Mouse (Mus musculus) myocyte (in vitro differentiated cells): Measurements from ENCODE around the gene A530084C06Rik. TPM values are rescaled to one million over a fixed set of nuclear protein-coding genes. Genes with fewer than 3 reads are reported as not detected.

Source experiments
- H3K27me3 ChIP-seq: one replicate; pipeline ENCODE4 v1.6.1; 2011; ENCODE audit not compliant: control insufficient read depth, insufficient read depth, insufficient read length
- H3K36me3 ChIP-seq: one replicate; pipeline ENCODE4 v1.6.1; 2011; ENCODE audit not compliant: control insufficient read depth, insufficient read depth
- H3K4me2 ChIP-seq: one replicate; pipeline ENCODE4 v1.6.1; 2011; ENCODE audit warnings: low read depth, control low read depth
- H3K4me3 ChIP-seq: one replicate; pipeline ENCODE4 v1.5.1; 2011; ENCODE audit warnings: mild to moderate bottlenecking, control low read depth, moderate library complexity
- H3K79me2 ChIP-seq: one replicate; pipeline ENCODE4 v1.6.1; 2011; ENCODE audit not compliant: control insufficient read depth, insufficient read depth
- H3ac ChIP-seq: one replicate; pipeline ENCODE4 v1.6.1; 2011; ENCODE audit not compliant: control insufficient read depth, insufficient read length
- CEBPB ChIP-seq: IDR thresholded peaks from 2 replicates; pipeline ENCODE4 v1.6.1; 2011; ENCODE audit warnings: mild to moderate bottlenecking, moderate library complexity; ENCODE audit not compliant: poor library complexity, insufficient read depth, severe bottlenecking
- E2F4 ChIP-seq: IDR thresholded peaks from one replicate; pipeline ENCODE4 v1.6.1; 2011; ENCODE audit warnings: mild to moderate bottlenecking, control low read depth, moderate library complexity; ENCODE audit not compliant: insufficient read depth
- MAX ChIP-seq: IDR thresholded peaks from one replicate; pipeline ENCODE4 v1.6.1; 2011; ENCODE audit warnings: low read depth, mild to moderate bottlenecking, control low read depth
- MYOD1 ChIP-seq, 3 experiments: IDR thresholded peaks; one replicate each; pipeline ENCODE4 v1.6.1; 2011; ENCODE audit warnings: control low read depth in 2 of 3, low read depth in 2 of 3, mild to moderate bottlenecking in 2 of 3, moderate library complexity in 1 of 3; ENCODE audit not compliant: insufficient read length in 2 of 3, control insufficient read depth in 1 of 3
- MYOG ChIP-seq, 3 experiments: IDR thresholded peaks; one replicate each; pipeline ENCODE4 v1.6.1; 2011; ENCODE audit warnings: control low read depth in 2 of 3, low read depth in 2 of 3, mild to moderate bottlenecking in 2 of 3; ENCODE audit not compliant: insufficient read length in 2 of 3, control insufficient read depth in 1 of 3, insufficient read depth in 1 of 3
- POLR2A ChIP-seq: IDR thresholded peaks from one replicate; pipeline ENCODE4 v1.6.1; 2011; ENCODE audit warnings: low read depth, mild to moderate bottlenecking, control low read depth, moderate library complexity; ENCODE audit not compliant: insufficient read length
- POLR2AphosphoS2 ChIP-seq: IDR thresholded peaks from one replicate; pipeline ENCODE4 v1.6.1; 2011; ENCODE audit warnings: low read depth, control low read depth; ENCODE audit not compliant: insufficient read length
- REST ChIP-seq: IDR thresholded peaks from one replicate; pipeline ENCODE4 v1.6.1; 2011; ENCODE audit warnings: mild to moderate bottlenecking, control low read depth, moderate library complexity; ENCODE audit not compliant: insufficient read depth, insufficient read length
- SRF ChIP-seq: IDR thresholded peaks from one replicate; pipeline ENCODE4 v1.6.1; 2011; ENCODE audit warnings: low read depth; ENCODE audit not compliant: control insufficient read depth, insufficient read length
- TCF12 ChIP-seq: IDR thresholded peaks from one replicate; pipeline ENCODE4 v1.6.1; 2011; ENCODE audit warnings: mild to moderate bottlenecking, control low read depth; ENCODE audit not compliant: poor library complexity, insufficient read depth, severe bottlenecking
- TCF3 ChIP-seq: IDR thresholded peaks from one replicate; pipeline ENCODE4 v1.6.1; 2011; ENCODE audit warnings: low read depth, control low read depth; ENCODE audit not compliant: insufficient read length
- USF1 ChIP-seq: IDR thresholded peaks from one replicate; pipeline ENCODE4 v1.6.1; 2011; ENCODE audit warnings: low read depth, mild to moderate bottlenecking, control low read depth, moderate library complexity
- polyA plus RNA-seq: library from polyadenylated mRNA; unstranded; fragments of >200 nt; fragmentation: generic; extraction: Trizol; gene quantifications from one replicate; pipeline ENCODE4 v1.2.1, GENCODE M21; 2012; ENCODE audit warnings: missing spikeins

The A530084C06Rik gene
- polyA plus RNA-seq, 1 experiment: not detected

- no peaks in the 10 kb centered on the region for H3K79me2 ChIP-seq
- TF ChIP-seq REST: no peak
- no peak for TF ChIP-seq MAX
- TF ChIP-seq POLR2AphosphoS2: no peak
- TF ChIP-seq TCF12: no peak
- TF ChIP-seq TCF3: no peak
- no peak for TF ChIP-seq USF1
- no peak for TF ChIP-seq SRF
- TF ChIP-seq POLR2A: no peak
- no peak for TF ChIP-seq CEBPB
- no peak for TF ChIP-seq E2F4
- TF ChIP-seq MYOG (IDR thresholded peaks at IDR 0.05; ENCODE audit: control insufficient read depth in 1 of 3, insufficient read depth in 1 of 3, insufficient read length in 2 of 3, low read depth in 2 of 3): no peak
- TF ChIP-seq MYOD1 (IDR thresholded peaks at IDR 0.05; ENCODE audit: control insufficient read depth in 1 of 3, insufficient read length in 2 of 3, low read depth in 2 of 3): no peak
- H3K36me3 ChIP-seq: no peaks in the 10 kb centered on the region
- no peak overlapping the region for H3ac ChIP-seq
- H3K4me2 ChIP-seq: no peak overlapping the region
- no peaks in the 10 kb centered on the region for H3K27me3 ChIP-seq
- no peak overlapping the region for H3K4me3 ChIP-seq
Observed at GRCm38 (mm10) chr13:31572806-31573508, 13.8 kb upstream of the A530084C06Rik start.

DNA sequence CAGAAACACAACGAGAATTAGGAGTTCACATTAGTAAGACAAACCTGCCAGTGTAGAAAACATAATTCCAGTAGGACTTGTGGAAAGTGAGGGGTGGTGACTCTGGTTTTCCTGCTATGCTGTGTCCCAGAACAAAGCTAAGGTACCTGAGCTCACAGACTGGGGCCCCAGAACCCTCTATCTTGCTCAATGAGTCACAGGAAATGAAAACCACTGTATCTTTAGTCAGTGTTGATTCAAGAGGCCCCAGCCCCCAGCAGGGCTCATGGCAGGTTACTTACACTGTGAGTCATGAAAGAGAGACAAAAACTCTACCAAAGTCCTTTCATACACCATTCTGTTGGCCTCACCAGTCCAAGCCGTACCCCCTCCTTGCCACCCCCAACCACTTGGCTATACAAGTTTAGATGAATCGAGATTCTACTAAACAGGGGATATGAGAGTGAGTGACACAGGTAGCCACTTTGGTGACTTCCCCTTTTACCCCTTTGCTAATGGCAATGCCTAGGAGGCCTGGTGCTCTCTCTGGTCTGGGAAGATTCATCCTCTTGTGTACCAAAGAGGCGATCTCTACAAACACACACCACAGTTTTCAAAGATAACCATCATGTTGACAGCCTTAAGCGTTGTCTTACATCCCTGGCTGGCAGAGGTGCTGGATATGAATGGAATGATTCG is 8.6 kb upstream of the A530084C06Rik start:
- H3K27me3 ChIP-seq: no peaks in the 10 kb centered on the region
- H3K36me3 ChIP-seq: no peaks in the 10 kb centered on the region
- no peaks in the 10 kb centered on the region for H3K79me2 ChIP-seq
- H3K4me3 ChIP-seq: no peak overlapping the region
- TF ChIP-seq TCF3 (no peak), CEBPB (0 out of 2 replicates have a peak, but pooled peaks have one; percentile 6)
- peak overlapping the region; percentile 48 for H3K4me2 ChIP-seq
- no peak overlapping the region for H3ac ChIP-seq

GRCm38 (mm10) chr13:31567099-31567498 is 8.0 kb upstream of the A530084C06Rik start:
- Histone ChIP-seq H3K27me3 (no peaks in the 10 kb centered on the region), H3ac (no peak overlapping the region), H3K4me2 (peak overlapping the region; percentile 48), H3K4me3 (no peak overlapping the region), H3K36me3 (no peaks in the 10 kb centered on the region), H3K79me2 (no peaks in the 10 kb centered on the region)
- TF ChIP-seq MYOG (IDR thresholded peaks at IDR 0.05; ENCODE audit: control insufficient read depth in 1 of 3, insufficient read depth in 1 of 3, insufficient read length in 2 of 3, low read depth in 2 of 3): no peak
- TF ChIP-seq REST: no peak
- no peak for TF ChIP-seq POLR2AphosphoS2
- TF ChIP-seq SRF: no peak
- no peak for TF ChIP-seq POLR2A
- TF ChIP-seq TCF12: no peak
- no peak for TF ChIP-seq CEBPB
- TF ChIP-seq MAX: no peak
- TF ChIP-seq USF1: no peak
- TF ChIP-seq TCF3: no peak
- no peak for TF ChIP-seq MYOD1 (IDR thresholded peaks at IDR 0.05; ENCODE audit: control insufficient read depth in 1 of 3, insufficient read length in 2 of 3, low read depth in 2 of 3)
- no peak for TF ChIP-seq E2F4

GRCm38 (mm10) chr13:31564394-31564793 is 5.3 kb upstream of the A530084C06Rik start:
- no peaks in the 10 kb centered on the region for H3K79me2 ChIP-seq
- no peaks in the 10 kb centered on the region for H3K27me3 ChIP-seq
- no peak overlapping the region for H3ac ChIP-seq
- no peak overlapping the region for H3K4me2 ChIP-seq
- TF ChIP-seq MAX (no peak), E2F4 (no peak)
- H3K4me3 ChIP-seq: no peak overlapping the region
- H3K36me3 ChIP-seq: no peaks in the 10 kb centered on the region

- Histone ChIP-seq H3K4me2 (peak overlapping the region; percentile 100), H3K27me3 (no peaks in the 10 kb centered on the region), H3K36me3 (no peaks in the 10 kb centered on the region), H3K79me2 (no peaks in the 10 kb centered on the region), H3K4me3 (peak overlapping the region; percentile 50), H3ac (peak overlapping the region; percentile 63)
- TF ChIP-seq SRF (no peak), CEBPB (no peak), MYOG (IDR thresholded peaks at IDR 0.05; ENCODE audit: control insufficient read depth in 1 of 3, insufficient read depth in 1 of 3, insufficient read length in 2 of 3, low read depth in 2 of 3) (peak in 2 of 3 experiments; percentile 79 to 84), REST (no peak), TCF3 (no peak), USF1 (no peak), POLR2AphosphoS2 (no peak), MYOD1 (IDR thresholded peaks at IDR 0.05; ENCODE audit: control insufficient read depth in 1 of 3, insufficient read length in 2 of 3, low read depth in 2 of 3) (peak in 2 of 3 experiments; percentile 81 to 90)
Observed at GRCm38 (mm10) chr13:31559419-31560144, 449 bp upstream of the A530084C06Rik start.
